Mouse (Mus musculus) lung, adult 2 months (tissue): Measurements from ENCODE around the gene Nkapl.
"Not testable (repeated sequence)": the region's sequence is repeated elsewhere in the genome, so short reads cannot be mapped to it uniquely, and the experiment has no call there.

Source experiments
- CTCF ChIP-seq: fragments of 200-500 bp; IDR thresholded peaks from 2 replicates; pipeline ENCODE4 v1.5.1; 2011; ENCODE audit warnings: mild to moderate bottlenecking, low read length, control low read depth; ENCODE audit not compliant: insufficient read depth
- POLR2A ChIP-seq: fragments of 200-500 bp; IDR thresholded peaks from 2 replicates; pipeline ENCODE4 v1.6.1; 2011; ENCODE audit warnings: low read depth, mild to moderate bottlenecking, control low read depth, low read length, borderline replicate concordance; ENCODE audit errors: extremely low read depth

DNA sequence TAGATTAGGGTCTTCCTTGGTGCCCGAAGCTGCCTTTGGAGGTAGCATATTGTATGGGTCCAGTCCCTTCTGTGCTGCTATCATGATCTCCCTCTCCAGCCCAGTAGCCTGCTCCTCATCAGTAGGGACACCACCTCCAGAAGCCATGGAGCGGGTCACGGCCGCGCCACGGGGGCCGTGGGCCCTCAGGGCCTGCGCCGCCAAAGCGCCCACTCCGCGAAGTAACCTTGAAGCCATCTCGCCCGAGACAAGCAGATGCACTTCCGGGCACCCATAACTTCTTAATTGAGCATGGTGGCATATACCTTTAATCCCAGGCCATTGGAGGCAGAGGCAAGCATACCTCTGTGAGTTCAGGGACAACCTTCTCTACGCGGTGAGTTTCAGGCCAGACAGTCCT, 32.9 kb upstream of the Nkapl start, which contains the start of gene Gm11273:
- TF ChIP-seq CTCF, POLR2A: not testable (repeated sequence)
